Mouse (Mus musculus): ENCODE results near the gene Vmn1r66. TPM values are rescaled to one million over a fixed set of nuclear protein-coding genes. Genes with fewer than 3 reads are reported as not detected.
"Not testable (repeated sequence)": the region's sequence is repeated elsewhere in the genome, so short reads cannot be mapped to it uniquely, and the experiment has no call there.

Gene Vmn1r66
- not detected in 2 replicates for polyA plus RNA-seq (2014; fragmentation: Nextera tagmentation; extraction: Ambion mirVana)

DNA sequence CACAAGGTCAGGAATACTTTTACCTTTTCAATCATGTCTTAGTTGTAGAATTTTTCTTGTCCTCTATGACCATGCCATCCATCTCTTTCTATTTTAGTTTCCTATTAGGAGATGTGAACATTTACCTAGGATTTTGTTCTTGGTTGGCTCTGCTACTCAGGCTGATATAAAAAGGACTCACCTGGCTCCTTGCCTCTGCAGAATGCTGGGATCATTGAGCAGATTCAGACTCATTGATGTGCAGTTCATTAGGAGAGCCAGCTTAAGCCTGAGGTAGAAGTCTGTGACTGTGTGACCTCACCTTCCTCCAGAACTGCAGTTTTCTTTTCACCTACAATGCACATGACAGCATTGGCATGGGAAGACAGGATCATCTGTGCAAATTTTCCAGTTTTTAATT is at the start of gene Vmn1r66:
Gene Vmn1r66 (minus strand): TSS at position 101 of the 400 bp plus-strand sequence.
- Histone ChIP-seq H3K4me3 (ENCODE audit: low read depth, low read length) (no peak within 1 kb of the TSS), H3K36me3 (ENCODE audit: control insufficient read depth, insufficient read depth, low read length) (no peaks in the 10 kb centered on the region), H3K9ac (ENCODE audit: low read length) (no peak within 1 kb of the TSS), H3K27me3 (ENCODE audit: control insufficient read depth, insufficient read depth, low read length) (no peaks in the 10 kb centered on the region), H3K4me1 (ENCODE audit: control insufficient read depth, insufficient read depth, low read length) (no peaks in the 10 kb centered on the region), H3K27ac (ENCODE audit: low read depth, low read length) (no peak within 1 kb of the TSS), H3K9me3 (ENCODE audit: control insufficient read depth, low read length) (peaks cover 3% of the 10 kb centered on the region; the same call in 1 of the 2 replicates), H3K4me2 (ENCODE audit: low read depth) (no peak within 1 kb of the TSS)
- no peak for ATAC-seq (ENCODE audit: insufficient read depth, low FRiP score, low TSS enrichment)
- no peak for DNase-seq (ENCODE audit: low spot score)

DNA sequence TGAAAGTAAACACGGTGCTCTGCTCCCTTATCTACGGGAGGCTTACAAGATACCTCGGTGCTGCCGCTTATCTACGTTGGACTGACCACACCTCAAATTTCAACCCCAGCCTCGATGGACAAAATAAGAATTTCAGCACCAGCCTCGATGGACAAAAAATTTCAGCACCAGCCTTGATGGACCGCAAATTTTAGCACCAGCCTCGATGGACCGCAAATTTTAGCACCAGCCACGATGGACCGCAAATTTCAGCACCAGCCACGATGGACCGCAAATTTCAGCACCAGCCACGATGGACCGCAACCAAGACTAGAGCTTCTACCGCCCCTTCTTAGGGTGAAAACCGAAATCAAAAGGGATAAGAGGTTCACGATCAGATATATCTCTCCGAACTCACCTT is 47.7 kb upstream of the Vmn1r66 start:
- not testable (repeated sequence) for H3K27me3 ChIP-seq (ENCODE audit: control insufficient read depth, insufficient read depth, low read length); ATAC-seq (ENCODE audit: insufficient read depth, low FRiP score, low TSS enrichment); H3K4me1 ChIP-seq (ENCODE audit: control insufficient read depth, insufficient read depth, low read length); H3K4me3 ChIP-seq (ENCODE audit: low read depth, low read length); H3K9ac ChIP-seq (ENCODE audit: low read length); H3K36me3 ChIP-seq (ENCODE audit: control insufficient read depth, insufficient read depth, low read length); DNase-seq (ENCODE audit: low spot score); H3K4me2 ChIP-seq (ENCODE audit: low read depth); H3K27ac ChIP-seq (ENCODE audit: low read depth, low read length)
- 79% methylated on average over 17 of the region's 20 CpGs for WGBS
- peaks cover 14% of the 10 kb centered on the region; the same call in 1 of the 2 replicates for H3K9me3 ChIP-seq (ENCODE audit: control insufficient read depth, low read length)

DNA sequence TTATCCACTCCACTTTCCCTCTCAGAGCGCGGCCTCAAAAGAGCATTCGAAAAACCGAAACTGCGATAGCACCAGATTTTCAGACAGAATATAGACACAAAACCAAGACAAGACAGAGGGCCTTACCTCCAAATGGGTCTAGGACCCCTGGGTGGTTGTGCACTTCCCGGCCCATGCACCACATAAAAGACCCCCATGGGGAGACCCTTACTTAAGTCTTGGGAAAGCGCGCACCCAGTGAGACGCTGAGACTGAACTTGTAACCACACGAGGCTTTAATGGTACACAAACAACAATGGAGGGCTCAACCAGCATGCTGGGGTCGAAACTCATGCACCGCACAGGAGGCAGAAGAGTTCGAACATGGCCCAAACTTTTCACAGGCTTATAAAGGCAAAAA is 25.7 kb downstream of the Vmn1r66 start:
- H3K4me2 ChIP-seq (ENCODE audit: low read depth), result no peak overlapping the region
- H3K27me3 ChIP-seq (ENCODE audit: control insufficient read depth, insufficient read depth, low read length), result no peaks in the 10 kb centered on the region
- no peak overlapping the region for H3K27ac ChIP-seq (ENCODE audit: low read depth, low read length)
- peaks cover 17% of the 10 kb centered on the region for H3K9me3 ChIP-seq (ENCODE audit: control insufficient read depth, low read length)
- H3K36me3 ChIP-seq (ENCODE audit: control insufficient read depth, insufficient read depth, low read length), result no peaks in the 10 kb centered on the region
- ATAC-seq (ENCODE audit: insufficient read depth, low FRiP score, low TSS enrichment), result no peak
- WGBS, result 95% methylated on average over 13 of the region's 13 CpGs
- H3K9ac ChIP-seq (ENCODE audit: low read length), result no peak overlapping the region
- no peak overlapping the region for H3K4me3 ChIP-seq (ENCODE audit: low read depth, low read length)
- no peaks in the 10 kb centered on the region for H3K4me1 ChIP-seq (ENCODE audit: control insufficient read depth, insufficient read depth, low read length)
- DNase-seq (ENCODE audit: low spot score), result no peak

DNA sequence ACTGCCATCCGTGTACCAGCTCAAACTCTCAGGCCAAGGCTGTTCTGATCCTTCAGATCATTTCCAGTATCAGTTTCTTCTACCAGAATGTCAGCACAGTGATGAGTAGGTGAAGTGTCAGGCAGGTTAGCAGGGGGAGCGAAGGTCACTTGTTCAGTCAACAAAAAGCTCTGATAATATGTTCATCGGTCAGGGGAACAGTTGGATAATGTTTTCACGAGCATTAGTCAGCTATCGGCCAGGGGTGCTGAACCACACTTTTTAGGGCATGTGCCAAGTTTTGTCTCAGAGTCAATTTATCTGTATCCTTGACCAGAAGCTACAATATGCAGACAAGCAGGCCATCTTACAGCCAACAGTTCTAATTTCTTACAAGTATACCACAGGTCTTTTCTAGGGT is 28.7 kb downstream of the Vmn1r66 start:
- DNase-seq (ENCODE audit: low spot score) (no peak), ATAC-seq (ENCODE audit: insufficient read depth, low FRiP score, low TSS enrichment) (no peak)
- no peak overlapping the region for H3K9ac ChIP-seq (ENCODE audit: low read length)
- H3K27ac ChIP-seq (ENCODE audit: low read depth, low read length), result no peak overlapping the region
- WGBS, result 84% methylated on average over 5 of the region's 5 CpGs
- H3K4me2 ChIP-seq (ENCODE audit: low read depth), result no peak overlapping the region
- H3K9me3 ChIP-seq (ENCODE audit: control insufficient read depth, low read length), result peaks cover 19% of the 10 kb centered on the region
- no peaks in the 10 kb centered on the region for H3K4me1 ChIP-seq (ENCODE audit: control insufficient read depth, insufficient read depth, low read length)
- H3K27me3 ChIP-seq (ENCODE audit: control insufficient read depth, insufficient read depth, low read length), result no peaks in the 10 kb centered on the region
- no peak overlapping the region for H3K4me3 ChIP-seq (ENCODE audit: low read depth, low read length)
- H3K36me3 ChIP-seq (ENCODE audit: control insufficient read depth, insufficient read depth, low read length), result no peaks in the 10 kb centered on the region

Other genes with a start within 250 kb of the Vmn1r66 start
- gene Vmn2r50, start 224.7 kb downstream of the Vmn1r66 start, polyA plus RNA-seq (2014; fragmentation: Nextera tagmentation; extraction: Ambion mirVana), result not detected in 2 replicates
- not detected in 2 replicates for gene Vmn2r51, start 172.3 kb downstream of the Vmn1r66 start, polyA plus RNA-seq (2014; fragmentation: Nextera tagmentation; extraction: Ambion mirVana)
- gene Vmn2r52, start 101.4 kb downstream of the Vmn1r66 start, polyA plus RNA-seq (2014; fragmentation: Nextera tagmentation; extraction: Ambion mirVana), result not detected in 2 replicates
- gene Vmn1r67, start 165.3 kb upstream of the Vmn1r66 start, polyA plus RNA-seq (2014; fragmentation: Nextera tagmentation; extraction: Ambion mirVana), result not detected in 2 replicates
- 41.3 and 47.7 TPM in 2 replicates for gene Zik1, start 217.4 kb upstream of the Vmn1r66 start, polyA plus RNA-seq (2014; fragmentation: Nextera tagmentation; extraction: Ambion mirVana)